8 mouse cellular contexts compared by ENCODE assay signal in the genomic region with DNA sequence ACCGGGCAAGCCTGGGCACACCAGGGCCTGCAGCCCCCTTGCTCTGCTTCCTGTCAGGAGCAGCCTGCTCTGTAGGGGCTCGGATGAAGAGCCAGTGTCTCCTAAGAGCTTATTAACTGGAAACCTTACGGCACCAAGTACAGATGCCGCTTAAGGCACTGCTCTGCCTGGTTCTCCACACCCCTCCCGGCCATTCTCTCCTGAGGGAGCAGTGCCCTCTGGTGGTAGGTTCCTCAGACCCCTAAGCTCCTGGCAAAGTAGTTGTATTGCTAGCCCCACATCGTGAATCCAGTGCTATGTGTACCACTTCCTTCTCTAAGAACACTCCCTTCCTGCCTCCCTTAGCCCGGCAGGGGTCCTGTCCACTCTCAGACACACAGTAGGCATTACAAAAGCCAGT. TPM values are rescaled to one million over a fixed set of nuclear protein-coding genes. Genes with fewer than 3 reads are reported as not detected.
A peak's percentile ranks its signal among the peaks of the same experiment; 100 is the strongest.
DNase-seq lines count a peak whose midpoint lies in the region; ATAC-seq and TF ChIP-seq lines count a peak whose summit lies in the region.

No protein-coding gene starts in this region.

- H3K4me2 ChIP-seq in midbrain, embryonic 15.5 days = no peak overlapping the region
- no peak overlapping the region for H3K4me2 ChIP-seq in forebrain, postnatal 0 days (ENCODE audit: low read depth)
- H3K4me2 ChIP-seq in lung, embryonic 14.5 days = 0 out of 2 replicates have a peak overlapping the region, but pooled peaks have one; percentile 25

- H3K9me3 ChIP-seq in midbrain, embryonic 10.5 days (replicated peaks) = no peaks in the 10 kb centered on the region
- no peaks in the 10 kb centered on the region for H3K9me3 ChIP-seq in midbrain, embryonic 15.5 days
- H3K9me3 ChIP-seq in forebrain, postnatal 0 days (ENCODE audit: low read length) = no peaks in the 10 kb centered on the region
- H3K9me3 ChIP-seq in lung, embryonic 14.5 days (ENCODE audit: low read depth, low read length) = no peaks in the 10 kb centered on the region

- no peaks in the 10 kb centered on the region for H3K27me3 ChIP-seq in midbrain, embryonic 10.5 days (ENCODE audit: low read depth, poor library complexity, severe bottlenecking)
- H3K27me3 ChIP-seq in midbrain, embryonic 15.5 days (replicated peaks) = no peaks in the 10 kb centered on the region
- no peaks in the 10 kb centered on the region for H3K27me3 ChIP-seq in forebrain, postnatal 0 days (ENCODE audit: insufficient read depth, low read length)
- H3K27me3 ChIP-seq in lung, embryonic 14.5 days (ENCODE audit: insufficient read depth, low read length) = no peaks in the 10 kb centered on the region

- H3K4me3 ChIP-seq in midbrain, embryonic 10.5 days = no peak overlapping the region
- H3K4me3 ChIP-seq in midbrain, embryonic 15.5 days = no peak overlapping the region
- no peak overlapping the region for H3K4me3 ChIP-seq in forebrain, postnatal 0 days (ENCODE audit: low read depth, low read length)
- no peak overlapping the region for H3K4me3 ChIP-seq in lung, embryonic 14.5 days (ENCODE audit: low read depth, low read length)

- no peak overlapping the region for H3K27ac ChIP-seq in midbrain, embryonic 10.5 days (replicated peaks)
- no peak overlapping the region for H3K27ac ChIP-seq in midbrain, embryonic 15.5 days
- peak overlapping the region; percentile 15; the same call in 1 of the 2 replicates for H3K27ac ChIP-seq in forebrain, postnatal 0 days (ENCODE audit: low read depth, low read length)
- H3K27ac ChIP-seq in lung, embryonic 14.5 days (ENCODE audit: low read depth) = peak overlapping the region; percentile 77

- peak; percentile 39 for DNase-seq in midbrain, embryonic 10.5 days (ENCODE audit: low spot score)
- DNase-seq in adrenal gland, postnatal 25 days = peak; percentile 72
- DNase-seq in forebrain, postnatal 0 days = peak; percentile 69
- DNase-seq in kidney, postnatal 14 days = peak; percentile 49
- peak; percentile 87 for DNase-seq in lung, embryonic 14.5 days
- peak; percentile 84 for DNase-seq in right cerebral cortex, postnatal 14 days
- peak; percentile 48 to 80 for DNase-seq in urinary bladder, postnatal 4 days (ENCODE audit: low spot score in 2 of 2)

- H3K4me1 ChIP-seq in midbrain, embryonic 10.5 days = no peaks in the 10 kb centered on the region
- H3K4me1 ChIP-seq in midbrain, embryonic 15.5 days = no peaks in the 10 kb centered on the region
- no peaks in the 10 kb centered on the region for H3K4me1 ChIP-seq in forebrain, postnatal 0 days (ENCODE audit: insufficient read depth)
- no peaks in the 10 kb centered on the region; the same call in 1 of the 2 replicates for H3K4me1 ChIP-seq in lung, embryonic 14.5 days (ENCODE audit: insufficient read depth)

- H3K9ac ChIP-seq in midbrain, embryonic 15.5 days = no peak overlapping the region
- no peak overlapping the region for H3K9ac ChIP-seq in forebrain, postnatal 0 days
- H3K9ac ChIP-seq in lung, embryonic 14.5 days = no peak overlapping the region

- ATAC-seq in midbrain, embryonic 15.5 days (replicated peaks) = no peak
- ATAC-seq in forebrain, postnatal 0 days = peak; percentile 72
- ATAC-seq in lung, embryonic 14.5 days (ENCODE audit: insufficient read depth) = peak; percentile 32; the same call in 1 of the 2 replicates

- peak; percentile 76 for TF ChIP-seq CTCF in forebrain, postnatal 0 days (IDR thresholded peaks at IDR 0.05; ENCODE audit: low read depth)
- peak; percentile 80 for TF ChIP-seq CTCF in lung, embryonic 14.5 days (IDR thresholded peaks at IDR 0.05; ENCODE audit: low read depth)

- H3K36me3 ChIP-seq in midbrain, embryonic 10.5 days = peaks cover 96% of the 10 kb centered on the region
- peaks cover 48% of the 10 kb centered on the region for H3K36me3 ChIP-seq in midbrain, embryonic 15.5 days (replicated peaks)
- peaks cover 73% of the 10 kb centered on the region for H3K36me3 ChIP-seq in forebrain, postnatal 0 days (ENCODE audit: insufficient read depth)
- H3K36me3 ChIP-seq in lung, embryonic 14.5 days (ENCODE audit: insufficient read depth) = peaks cover 84% of the 10 kb centered on the region

- WGBS in midbrain, embryonic 10.5 days = 79% methylated on average over 7 of the region's 7 CpGs
- WGBS in midbrain, embryonic 15.5 days = 68% methylated on average over 7 of the region's 7 CpGs
- 67% methylated on average over 7 of the region's 7 CpGs for WGBS in forebrain, postnatal 0 days
- WGBS in lung, embryonic 14.5 days = 50% methylated on average over 7 of the region's 7 CpGs

RNA-seq across cellular contexts. Expression of a gene that starts 12.3 kb away (rescaled TPM):
- polyA plus RNA-seq in midbrain, embryonic 10.5 days (2016; fragmentation: Nextera tagmentation; extraction: Ambion mirVana) = 0.77 and 1.5 TPM in 2 replicates
- polyA plus RNA-seq in midbrain, embryonic 15.5 days (2015; fragmentation: Nextera tagmentation; extraction: Ambion mirVana) = 2.4 and 2.8 TPM in 2 replicates
- 1.5 and 3.3 TPM in 2 replicates for total RNA-seq in adrenal gland, postnatal 25 days (2021)
- total RNA-seq in forebrain, postnatal 0 days (2014; rRNA removed) = 1.1 and 1.3 TPM in 2 replicates
- polyA plus RNA-seq in forebrain, postnatal 0 days (2015; fragmentation: Nextera tagmentation; extraction: Ambion mirVana) = 1.8 and 2.4 TPM in 2 replicates
- polyA plus RNA-seq in lung, embryonic 14.5 days (2014; fragmentation: Nextera tagmentation; extraction: Ambion mirVana) = 2.9 and 3.4 TPM in 2 replicates

RNA-seq across cellular contexts. Expression of a gene that starts 44.4 kb away (rescaled TPM):
- polyA plus RNA-seq in midbrain, embryonic 10.5 days (2016; fragmentation: Nextera tagmentation; extraction: Ambion mirVana) = 23.6 and 25.1 TPM in 2 replicates
- 5.7 and 6.3 TPM in 2 replicates for polyA plus RNA-seq in midbrain, embryonic 15.5 days (2015; fragmentation: Nextera tagmentation; extraction: Ambion mirVana)
- total RNA-seq in adrenal gland, postnatal 25 days (2021) = 5.4 and 7.7 TPM in 2 replicates
- total RNA-seq in forebrain, postnatal 0 days (2014; rRNA removed) = 5.8 and 8.2 TPM in 2 replicates
- 5.9 and 7.1 TPM in 2 replicates for polyA plus RNA-seq in forebrain, postnatal 0 days (2015; fragmentation: Nextera tagmentation; extraction: Ambion mirVana)
- polyA plus RNA-seq in lung, embryonic 14.5 days (2014; fragmentation: Nextera tagmentation; extraction: Ambion mirVana) = 23.0 and 23.6 TPM in 2 replicates

Comparison
In these comparisons a context has a peak if more than half of its experiments do, and no peak if none do; other contexts are left out.
1. H3K27ac ChIP-seq: peak in forebrain, postnatal 0 days (single experiment) and lung, embryonic 14.5 days (single experiment); none in midbrain, embryonic 10.5 days (single experiment) and midbrain, embryonic 15.5 days (single experiment).
2. Peak in every context shown above with its lines, with median percentiles within 50 percentile points of each other: DNase-seq.